Mouse (Mus musculus) ZHBTc4 (cell line): Measurements from ENCODE around the gene Cd2.

Experiments
- DNase-seq: peaks from one replicate; pipeline ENCODE4 v3.0.0-alpha.2; 2011; ENCODE audit warnings: low read depth, low spot score

Cd2 gene

DNA sequence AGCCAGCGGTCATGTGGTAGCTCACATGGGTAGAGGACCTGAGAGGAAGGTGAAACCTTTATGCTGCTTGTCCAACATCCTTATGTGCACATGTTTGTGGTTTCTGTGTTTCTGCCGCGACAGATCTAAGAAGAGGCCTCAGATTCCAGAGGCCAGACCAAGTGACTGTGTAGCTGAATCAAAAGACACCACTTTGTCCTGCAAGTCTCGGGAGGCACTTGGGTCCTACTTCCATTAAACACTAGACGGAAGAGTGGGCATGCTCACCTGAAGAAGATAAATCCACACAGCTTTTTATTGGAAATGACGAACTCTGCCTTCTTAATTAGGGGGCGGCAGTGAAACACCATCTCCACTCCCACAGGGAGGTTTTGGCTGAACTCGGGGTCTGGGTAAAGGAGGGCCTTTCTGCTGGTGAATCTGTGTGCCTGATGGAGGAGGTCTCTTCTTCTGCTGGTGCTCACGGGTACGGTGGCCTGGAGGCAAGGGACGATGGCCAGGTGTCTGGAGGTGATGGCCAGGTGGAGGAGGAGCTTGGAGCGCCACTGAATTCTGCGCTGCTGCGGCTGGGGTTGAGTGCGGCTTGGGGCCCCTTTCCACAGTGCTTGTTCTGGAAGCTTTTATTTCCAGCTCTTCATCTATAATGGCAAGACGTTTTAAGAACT lies 12.0 kb downstream of the Cd2 start:
- DNase-seq: no peak

DNA sequence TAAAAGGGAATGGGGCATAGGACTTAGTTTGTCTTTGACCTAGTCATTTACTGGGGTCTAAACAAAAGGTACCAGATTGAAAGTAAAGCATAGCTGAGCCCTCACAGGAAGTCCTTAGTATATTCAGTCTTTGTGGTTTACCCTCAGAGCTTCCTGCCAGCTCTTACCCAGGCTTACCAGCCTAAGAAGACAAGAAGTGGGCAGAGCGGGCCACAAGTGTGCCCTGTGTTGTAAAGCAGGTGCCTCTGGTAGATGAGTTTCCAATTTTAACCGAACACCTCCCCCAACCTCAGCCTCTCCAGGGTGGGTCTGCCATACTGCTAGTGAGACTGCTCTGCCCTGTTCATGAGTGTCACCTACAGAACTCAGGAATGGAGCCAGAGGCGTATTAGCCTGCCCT lies 12.9 kb downstream of the Cd2 start:
- no peak for DNase-seq

DNA sequence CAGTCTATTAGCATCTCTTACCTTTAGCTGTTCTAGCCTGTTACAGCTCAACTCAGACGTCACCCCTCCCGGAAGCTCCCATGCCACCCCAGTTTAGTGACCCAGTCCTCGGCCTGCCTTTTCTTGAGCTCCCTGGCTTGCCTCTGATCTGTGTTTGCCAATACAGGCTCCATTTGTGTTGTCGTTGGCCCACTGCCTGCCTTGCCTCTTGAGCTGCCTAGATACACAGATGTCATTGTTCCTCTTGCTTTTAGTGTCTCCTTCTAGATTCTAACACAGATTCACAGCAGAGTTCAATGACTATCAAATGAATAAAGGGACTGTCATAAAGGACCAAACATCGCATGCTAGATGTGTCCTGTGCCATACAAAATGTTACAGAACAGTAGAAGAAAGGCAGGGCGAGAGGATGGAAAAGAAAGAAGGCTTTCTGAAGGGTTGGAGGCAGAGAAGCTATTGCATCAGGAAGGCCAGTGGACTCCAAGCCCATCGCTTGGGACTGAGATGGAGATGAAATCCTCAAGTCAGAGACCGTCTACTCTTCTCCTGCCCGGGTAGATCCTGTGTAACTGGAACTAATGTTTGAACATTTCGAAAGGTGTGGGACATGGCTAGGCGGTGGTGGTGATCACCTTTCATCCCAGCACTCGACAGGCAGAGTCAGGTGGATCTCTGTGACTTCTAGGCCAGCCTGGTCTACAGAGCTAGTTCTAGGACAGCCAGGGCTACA lies 13.5 kb downstream of the Cd2 start:
- DNase-seq: no peak

DNA sequence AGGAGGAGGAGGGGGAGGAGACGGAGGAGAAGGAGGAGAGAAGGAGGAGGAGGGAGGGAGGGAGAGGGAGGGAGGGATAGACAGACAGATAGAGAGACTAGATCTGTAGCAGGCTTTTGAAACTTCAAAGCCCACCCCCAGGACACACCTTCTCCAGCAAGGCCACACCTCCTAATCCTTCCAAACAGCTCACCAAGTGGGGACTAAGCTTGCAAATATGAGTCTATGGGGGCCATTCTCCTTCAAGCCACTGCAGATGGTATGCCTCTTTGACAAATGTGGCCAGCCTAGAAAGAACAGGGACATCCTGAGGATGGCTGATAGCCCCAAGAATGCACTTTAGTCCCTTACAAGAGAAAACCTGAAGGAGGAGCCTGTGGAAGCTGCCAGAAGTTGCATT lies 15.6 kb downstream of the Cd2 start:
- DNase-seq: no peak

DNA sequence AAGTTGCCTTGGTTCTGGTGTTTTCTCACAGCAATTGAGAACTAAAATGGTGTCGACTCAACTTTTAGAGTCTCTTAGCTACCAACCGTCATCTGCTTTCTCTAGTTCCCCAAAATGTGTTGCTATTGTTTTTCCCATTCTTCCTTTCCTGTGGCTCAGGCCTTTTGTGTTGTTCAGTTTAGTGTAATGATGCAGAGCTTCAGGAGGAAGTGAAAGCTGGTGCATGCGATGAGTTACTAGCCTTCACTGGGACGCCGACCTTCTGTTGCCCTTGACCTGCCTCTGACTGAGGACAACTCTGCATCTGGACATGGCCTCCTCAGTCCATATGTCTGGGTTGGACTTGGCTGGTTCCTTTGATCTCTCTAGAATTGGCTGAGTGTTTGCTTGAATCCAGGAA lies 16.9 kb downstream of the Cd2 start:
- DNase-seq: no peak

DNA sequence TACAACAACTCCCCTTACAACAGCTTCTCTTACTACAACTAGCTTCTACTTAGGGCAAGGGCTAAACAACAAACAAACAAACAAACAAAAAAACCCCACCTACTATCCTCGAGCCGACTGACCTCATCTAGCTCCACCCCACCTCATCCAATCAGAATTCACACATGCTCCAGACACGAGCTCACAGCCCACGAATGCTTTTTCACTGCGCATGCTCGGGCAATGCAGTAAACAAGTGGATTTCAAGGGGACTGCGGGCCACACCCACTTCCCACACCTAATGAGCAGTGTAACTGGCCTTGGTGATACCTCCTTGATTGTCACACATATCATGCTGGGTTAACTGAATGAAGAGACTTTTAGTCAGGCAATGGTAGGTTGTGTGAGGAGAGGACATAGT lies 19.4 kb downstream of the Cd2 start:
- DNase-seq: peak; percentile 54

DNA sequence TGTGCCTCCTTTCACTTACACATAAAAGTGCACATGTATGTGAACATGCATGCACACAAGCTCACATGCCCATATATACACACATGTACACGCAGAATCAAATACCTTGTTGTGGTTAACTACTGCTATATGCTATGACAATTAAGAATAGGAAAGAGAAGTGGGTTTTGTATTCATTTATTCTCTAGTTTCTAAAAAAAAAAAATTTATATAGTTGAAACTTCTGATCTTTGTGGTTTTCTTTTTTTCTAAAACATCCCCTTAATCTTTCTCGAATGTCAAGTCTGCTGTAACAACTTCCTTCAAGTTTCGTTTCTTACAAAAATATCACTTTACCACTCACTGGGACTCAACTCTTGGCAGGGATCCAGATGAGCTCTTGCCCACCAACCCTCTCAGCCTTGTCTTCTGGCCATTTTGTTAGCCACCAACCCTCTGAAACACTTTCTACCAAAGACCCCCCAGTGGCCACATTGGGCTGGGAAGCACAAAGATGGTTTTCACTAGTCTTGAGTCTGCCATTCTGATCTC lies 22.1 kb downstream of the Cd2 start:
- no peak for DNase-seq

DNA sequence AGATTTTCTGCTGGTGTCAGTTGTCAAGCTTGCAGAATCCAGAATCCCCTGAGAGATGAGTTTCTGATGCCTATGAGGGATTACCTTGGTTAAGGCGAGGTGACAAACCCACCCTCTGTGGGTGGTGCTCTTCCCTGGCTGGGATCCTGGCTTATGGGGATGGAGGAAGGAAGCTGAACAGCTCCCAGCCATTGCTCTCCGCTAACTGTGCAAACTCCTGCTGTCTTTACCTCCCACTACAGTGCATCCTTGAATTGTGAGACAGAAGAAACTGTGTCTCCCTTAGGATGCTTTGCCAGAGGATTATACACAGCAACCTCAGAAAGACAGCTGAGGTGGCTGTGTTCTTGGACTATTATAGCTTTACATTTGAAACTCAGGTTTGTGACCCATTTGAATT lies 28.8 kb downstream of the Cd2 start:
- DNase-seq: no peak

DNA sequence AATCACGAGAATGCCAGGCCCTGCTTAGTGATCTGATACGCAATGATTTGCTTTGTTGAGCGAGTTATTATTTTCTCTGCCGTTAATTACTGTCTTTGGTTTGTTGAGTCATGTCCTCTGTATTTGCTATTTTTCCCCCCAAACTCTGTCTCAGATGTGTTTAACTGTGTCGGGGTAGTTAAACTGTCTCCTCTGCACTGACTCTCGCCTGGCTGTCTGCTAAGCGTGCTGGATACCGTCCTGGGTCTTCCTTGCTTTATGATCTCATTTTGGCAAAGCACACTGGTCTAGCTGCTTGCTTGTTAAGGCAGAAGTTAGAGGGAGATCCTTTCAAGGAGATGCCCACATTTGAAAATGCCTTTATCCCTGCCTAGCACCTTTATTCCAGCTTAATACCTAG lies 31.6 kb downstream of the Cd2 start:
- DNase-seq: no peak

DNA sequence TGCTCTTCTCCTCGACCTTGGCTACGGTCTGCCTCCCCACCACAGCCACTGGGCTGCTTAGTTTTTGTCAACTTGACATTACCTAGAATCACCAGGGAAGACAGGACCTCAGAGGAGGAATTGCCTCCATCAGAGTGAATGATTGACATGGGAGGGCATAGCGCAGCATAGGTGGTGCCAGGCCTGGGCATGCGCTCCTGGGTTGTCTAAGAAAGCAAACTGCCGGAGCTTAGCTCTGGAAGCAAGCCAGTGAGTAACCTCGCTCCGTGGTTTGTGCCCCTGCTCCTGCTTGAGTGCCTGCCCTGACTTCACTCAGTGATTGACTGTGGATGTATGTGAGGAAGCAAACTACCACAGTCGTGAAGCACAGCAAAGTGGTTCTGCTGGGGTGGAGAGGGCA lies 35.6 kb downstream of the Cd2 start:
- DNase-seq: peak; percentile 23

DNA sequence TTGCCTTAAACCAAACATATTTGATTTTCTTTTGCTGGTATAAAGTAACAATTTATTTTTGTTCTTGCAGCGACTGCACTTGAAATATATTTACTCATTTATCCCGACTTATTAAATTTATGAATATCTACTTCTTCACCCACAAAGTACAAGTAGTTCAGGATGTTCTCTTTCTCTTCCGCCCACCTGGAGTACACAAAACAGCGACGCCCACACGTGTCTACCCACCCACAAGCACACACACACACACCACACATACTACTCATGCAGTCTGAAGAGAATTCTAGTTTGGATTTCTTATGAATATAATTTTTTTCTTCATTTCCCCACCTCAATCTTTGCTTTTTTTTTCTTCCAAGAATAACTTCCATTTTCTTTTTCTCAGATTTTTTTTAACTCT lies 37.9 kb downstream of the Cd2 start:
- DNase-seq: no peak

DNA sequence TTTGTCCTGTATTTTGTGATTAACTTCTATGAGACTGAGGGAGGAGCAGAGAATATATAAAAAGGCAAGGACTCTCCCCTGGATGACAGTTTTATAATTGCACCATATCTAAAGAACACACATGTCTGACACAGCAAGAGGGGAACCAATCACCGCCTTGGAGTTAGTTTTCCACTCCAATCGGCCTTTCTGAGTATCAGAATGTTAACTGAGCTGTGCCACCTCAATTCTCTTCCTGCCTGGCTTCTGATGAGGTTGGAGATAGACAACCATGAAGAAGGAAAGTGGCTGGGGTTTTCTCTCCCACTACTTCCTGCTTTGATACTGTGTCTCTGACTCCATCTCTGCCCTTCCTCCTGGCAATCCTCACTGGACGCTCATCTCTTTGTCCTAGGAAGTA lies 42.5 kb downstream of the Cd2 start:
- DNase-seq: no peak

DNA sequence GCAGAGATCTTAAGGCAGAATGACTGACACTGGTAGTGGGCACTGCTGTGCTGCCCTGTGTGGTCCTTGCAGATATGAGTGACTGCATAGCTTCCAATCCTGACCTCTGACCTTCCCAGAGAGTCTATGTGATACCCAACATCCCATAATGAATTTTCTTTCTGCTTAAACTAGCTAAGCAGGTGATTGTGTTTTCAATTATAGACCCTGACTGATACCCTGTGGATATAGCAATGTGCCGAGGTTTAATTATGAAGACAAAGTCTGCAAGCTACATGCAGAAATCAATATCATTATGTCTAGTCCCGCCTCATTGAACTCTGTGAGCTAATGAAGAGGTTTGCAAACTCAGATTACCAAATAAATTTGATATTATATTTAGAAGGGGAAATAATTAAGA lies 44.7 kb downstream of the Cd2 start:
- no peak for DNase-seq

DNA sequence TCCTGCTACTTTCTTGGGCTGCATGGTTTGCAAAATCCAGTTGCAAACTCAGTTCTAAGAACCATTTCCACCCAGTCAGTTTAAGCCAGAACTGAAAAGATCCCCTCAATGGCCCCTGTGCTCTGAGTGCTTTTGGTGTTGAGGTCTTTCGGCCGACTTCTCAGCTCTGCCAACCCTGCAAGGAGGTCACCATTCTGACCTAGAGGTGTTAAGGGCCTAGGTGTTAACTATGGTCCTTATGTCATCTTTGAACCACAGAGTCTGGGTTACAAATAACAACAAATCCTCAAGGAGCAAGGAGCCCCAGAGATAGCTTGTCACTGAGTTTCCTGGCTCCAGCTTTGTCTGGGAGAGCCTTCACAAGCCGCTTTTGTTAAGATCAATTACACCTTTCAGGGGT lies 45.9 kb downstream of the Cd2 start:
- DNase-seq: no peak

DNA sequence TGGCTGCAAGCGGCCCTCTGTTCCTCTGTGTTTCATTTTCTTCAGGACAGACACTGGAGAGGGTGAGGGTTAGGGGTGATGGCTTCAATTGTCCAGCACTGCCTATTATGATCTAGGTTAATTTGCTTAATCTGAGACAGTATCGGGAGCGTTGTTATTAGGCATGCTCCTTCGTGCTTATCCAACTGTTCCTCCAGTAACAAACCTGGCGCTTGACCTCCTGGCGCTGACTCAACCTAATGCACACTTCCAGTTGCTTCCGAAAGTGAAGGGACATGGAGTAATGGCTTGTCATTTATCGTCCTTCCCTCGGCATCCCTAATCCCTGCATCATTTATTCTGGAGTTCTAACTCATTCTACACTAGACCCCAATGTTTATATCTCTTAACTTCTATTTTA lies 46.9 kb downstream of the Cd2 start:
- no peak for DNase-seq

DNA sequence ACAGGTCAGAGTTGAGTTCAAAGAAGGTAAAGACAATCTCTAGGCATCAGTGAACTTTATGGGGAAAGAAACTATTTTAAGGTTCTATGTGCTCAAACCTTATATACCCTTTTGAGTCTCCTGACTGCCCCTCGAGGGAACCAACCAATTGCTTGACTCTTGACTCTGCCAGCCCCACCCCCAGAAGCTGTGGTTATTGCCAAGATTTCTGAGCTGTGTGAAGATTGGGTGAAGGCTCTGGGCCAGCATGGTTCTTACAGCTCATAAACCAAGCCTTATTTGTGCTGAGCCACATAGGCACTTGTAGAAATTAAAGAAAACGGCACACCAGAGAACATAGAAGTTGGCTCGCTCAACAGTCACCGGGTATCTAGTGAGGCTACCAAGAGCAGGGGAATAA lies 48.5 kb downstream of the Cd2 start:
- no peak for DNase-seq

DNA sequence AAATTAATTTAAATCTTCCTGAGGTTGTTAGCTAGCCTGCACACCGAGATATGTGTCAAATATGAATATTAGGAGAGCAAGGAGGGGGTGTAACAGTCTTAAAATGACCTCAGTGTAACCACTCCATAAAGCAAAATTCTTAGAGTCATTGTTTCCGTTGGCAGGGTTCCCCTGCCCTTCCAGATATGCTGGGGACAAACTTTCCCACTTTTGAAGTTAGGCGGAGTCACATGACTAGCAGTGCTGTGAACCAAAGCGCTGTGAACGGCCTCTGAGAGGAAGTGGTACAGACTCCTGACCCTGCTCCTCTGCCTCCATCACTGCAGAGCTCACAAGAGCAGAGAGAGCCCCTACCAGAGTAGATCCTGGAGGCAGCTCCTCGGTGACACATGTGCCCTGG lies 49.0 kb downstream of the Cd2 start:
- DNase-seq: no peak

DNA sequence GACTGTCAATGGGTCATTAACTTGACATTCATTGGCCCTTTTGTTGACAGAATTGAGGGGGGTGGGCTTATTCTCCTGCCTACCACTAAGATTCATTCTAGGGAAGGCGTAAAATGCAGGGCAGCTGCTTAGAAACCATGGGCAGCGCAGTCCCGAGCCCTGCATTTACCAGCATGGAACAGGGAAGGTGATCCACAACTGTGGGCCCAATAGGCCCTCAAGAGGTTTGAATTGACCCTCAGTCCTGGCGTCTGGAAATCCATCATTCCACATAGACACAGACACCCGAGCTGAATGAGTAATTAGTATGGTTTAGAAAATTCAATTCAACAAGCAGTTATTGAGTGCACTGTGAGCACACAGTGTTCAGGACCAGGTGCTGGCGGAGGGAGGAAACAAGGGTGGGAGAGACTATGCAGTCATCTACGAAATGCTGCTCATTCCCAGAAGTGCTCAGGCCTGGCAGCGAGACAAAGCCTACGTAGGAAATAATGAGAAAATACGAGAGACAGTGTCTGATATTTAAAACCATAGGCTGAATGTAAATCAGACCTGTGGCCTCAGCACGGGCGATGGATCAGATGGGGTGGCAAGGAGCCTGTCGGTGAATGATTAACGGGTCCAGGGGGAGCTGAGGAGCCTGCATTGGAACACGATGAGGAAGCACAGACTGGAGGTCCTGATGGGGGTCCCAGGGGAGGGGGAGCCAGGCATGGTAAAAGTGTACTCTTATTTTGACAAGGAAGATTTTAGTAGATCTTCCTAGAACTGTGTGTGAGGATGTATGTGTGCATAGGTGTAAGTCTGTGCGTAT lies 50.5 kb downstream of the Cd2 start:
- DNase-seq: no peak

DNA sequence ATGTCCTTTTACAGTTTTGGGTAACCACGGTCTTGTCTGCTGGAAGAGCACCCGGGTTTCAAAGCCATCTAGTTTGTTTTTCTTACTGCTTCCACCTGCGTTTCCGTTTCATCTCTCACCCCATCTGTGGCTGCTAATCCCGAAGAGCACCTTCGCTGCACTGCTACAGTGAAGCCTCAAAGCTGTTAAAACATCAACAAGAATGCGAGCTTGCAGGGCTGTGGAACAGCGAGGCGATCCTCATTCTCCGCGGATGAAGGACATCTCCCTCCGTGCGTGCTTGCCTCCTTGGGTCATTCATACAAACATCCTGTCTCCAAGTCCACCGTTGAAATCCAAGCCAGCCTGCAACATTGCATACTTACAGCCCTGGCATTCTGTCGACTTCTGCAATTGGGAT lies 51.5 kb downstream of the Cd2 start:
- no peak for DNase-seq

DNA sequence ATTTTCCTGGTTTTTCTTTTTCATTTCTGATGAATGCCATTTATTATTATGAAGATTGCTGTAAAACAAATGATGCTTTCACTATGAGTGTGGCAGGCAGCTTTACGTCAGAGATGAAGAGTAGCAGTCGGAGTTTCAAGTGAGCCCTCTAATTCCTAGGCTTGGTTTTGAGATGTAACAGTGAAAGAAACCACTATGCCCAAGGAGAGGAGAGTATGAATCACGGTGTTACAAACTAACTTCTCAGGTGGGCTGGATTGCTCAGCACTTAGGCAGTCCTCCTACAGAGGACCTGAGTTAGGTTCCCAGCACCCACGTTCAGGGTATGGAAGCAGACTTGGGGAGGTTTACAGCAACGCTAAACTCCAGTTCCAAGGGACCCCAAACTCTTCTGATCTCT lies 52.4 kb downstream of the Cd2 start:
- DNase-seq: no peak

DNA sequence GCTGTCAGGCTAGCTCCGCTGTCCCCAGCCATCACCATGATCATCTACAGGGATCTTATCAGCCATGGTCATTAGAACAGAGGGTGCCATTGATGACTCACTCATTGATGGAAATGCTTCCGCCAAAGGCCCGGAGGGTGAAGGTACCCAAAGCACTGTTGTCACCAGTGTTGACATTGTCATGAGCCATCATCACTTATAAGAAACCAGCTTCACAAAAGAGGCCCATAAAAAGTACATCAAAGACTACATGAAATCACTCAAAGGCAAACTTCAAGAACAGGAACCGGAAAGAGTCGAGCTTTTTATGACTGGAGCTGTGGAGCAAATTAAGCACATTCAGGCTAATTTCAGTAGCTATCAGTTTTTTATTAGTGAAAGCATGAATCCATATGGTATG lies 54.3 kb downstream of the Cd2 start:
- no peak for DNase-seq

DNA sequence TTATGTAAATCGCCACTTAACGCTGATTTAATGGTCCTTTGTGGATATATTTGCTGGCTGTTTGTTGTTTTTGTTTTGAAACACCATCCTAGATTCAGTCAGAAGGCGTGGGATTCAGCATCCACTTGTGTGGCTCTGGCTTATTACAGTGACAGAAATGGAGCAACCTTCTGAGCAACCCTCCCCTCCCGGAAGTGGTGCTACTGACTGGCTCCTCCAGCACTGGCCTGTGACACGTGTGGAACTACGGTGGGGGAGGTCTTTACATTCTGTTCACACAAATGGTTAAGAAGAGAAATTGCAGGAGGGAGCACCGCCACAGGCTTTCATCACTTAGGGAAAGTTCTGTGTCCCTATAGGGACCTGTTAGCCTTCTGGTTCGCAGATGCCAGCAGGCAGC lies 55.2 kb downstream of the Cd2 start:
- peak; percentile 32 for DNase-seq

DNA sequence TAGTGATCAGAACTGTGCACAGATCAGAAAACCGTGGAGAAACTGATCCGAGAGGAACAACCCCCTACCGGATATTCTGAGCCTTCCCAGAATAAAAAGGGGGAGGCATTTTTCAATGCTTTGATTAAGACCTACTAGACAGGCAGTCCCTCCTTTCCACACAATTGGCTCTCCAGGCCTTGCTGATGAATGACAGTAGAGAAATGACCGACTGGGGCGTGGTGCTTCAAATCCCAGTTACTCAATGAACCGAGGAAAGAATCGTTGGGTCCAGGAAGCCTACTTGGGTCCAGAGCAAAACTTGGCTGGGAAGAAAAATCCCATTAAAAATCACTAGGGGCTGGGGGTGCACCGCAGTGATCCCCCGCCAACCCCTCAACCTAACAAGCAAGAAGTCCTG lies 57.5 kb downstream of the Cd2 start:
- peak; percentile 67 for DNase-seq
